Mouse (Mus musculus) lung, adult 10 weeks (tissue): ENCODE measurements around the gene Gimap9. TPM values are rescaled to one million over a fixed set of nuclear protein-coding genes. Genes with fewer than 3 reads are reported as not detected.

ENCODE experiments used
- polyA plus RNA-seq: library from polyadenylated mRNA; stranded (reverse); fragments of 350-450 nt; fragmentation: Illumina TruSeq; extraction: RNeasy Lipid Tissue Mini Kit (QIAGEN cat#74804); gene quantifications from one replicate; pipeline ENCODE4 v1.2.3, GENCODE M21; 2014; ENCODE audit warnings: low read depth, low replicate concordance; ENCODE audit not compliant: insufficient read depth

Gene Gimap9
- 20.0 TPM for polyA plus RNA-seq

GRCm38 (mm10) chr6:48675931-48676859, at the start of gene Gimap9:
Gene Gimap9 (plus strand): TSS chr6:48676129.

GRCm38 (mm10) chr6:48626464-48626863, 49.5 kb upstream of the Gimap9 start, which contains the start of gene AI854703:
Gene AI854703 (plus strand): TSS chr6:48626764.

GRCm38 (mm10) chr6:48646995-48647394, 28.9 kb upstream of the Gimap9 start, which contains the start of gene Gimap8:
Gene Gimap8 (plus strand): TSS chr6:48647234.

GRCm38 (mm10) chr6:48684319-48684718, 8.4 kb downstream of the Gimap9 start, which contains the start of gene Gimap4:
Gene Gimap4 (plus strand): TSS chr6:48684549.

GRCm38 (mm10) chr6:48718455-48718854, 42.5 kb downstream of the Gimap9 start, which contains the start of the genes Gm28053 and Gimap7:
Gene Gm28053 (plus strand): TSS chr6:48718607.
Gene Gimap7 (plus strand): TSS chr6:48718621.

Other genes starting within 250 kb of the Gimap9 start
- 27.2 TPM for gene Zfp467, start 230.3 kb upstream of the Gimap9 start, polyA plus RNA-seq
- 0.30 TPM for gene Sspo, start 227.9 kb upstream of the Gimap9 start, polyA plus RNA-seq
- gene Atp6v0e2, start 138.5 kb upstream of the Gimap9 start, polyA plus RNA-seq: 22.7 TPM
- 7.5 TPM for gene Lrrc61, start 121.3 kb upstream of the Gimap9 start, polyA plus RNA-seq
- gene Rarres2, start 103.3 kb upstream of the Gimap9 start, polyA plus RNA-seq: 414 TPM
- gene Gm45021, start 86.5 kb upstream of the Gimap9 start, polyA plus RNA-seq: not detected
- gene Repin1, start 82.2 kb upstream of the Gimap9 start, polyA plus RNA-seq: 8.2 TPM
- gene Gm44965, start 82.2 kb upstream of the Gimap9 start, polyA plus RNA-seq: not detected
- 2.7 TPM for gene Zfp775, start 74.1 kb upstream of the Gimap9 start, polyA plus RNA-seq
- 0.24 TPM for gene AI854703, start 49.4 kb upstream of the Gimap9 start, polyA plus RNA-seq
- gene Gimap8, start 28.9 kb upstream of the Gimap9 start, polyA plus RNA-seq: 21.8 TPM
- gene Gimap4, start 8.4 kb downstream of the Gimap9 start, polyA plus RNA-seq: 97.8 TPM
- gene Gimap6, start 32.1 kb downstream of the Gimap9 start, polyA plus RNA-seq: 99.5 TPM
- 9.6 TPM for gene Gm28053, start 42.5 kb downstream of the Gimap9 start, polyA plus RNA-seq
- 7.2 TPM for gene Gimap7, start 42.5 kb downstream of the Gimap9 start, polyA plus RNA-seq
- gene Gimap1, start 62.9 kb downstream of the Gimap9 start, polyA plus RNA-seq: 43.6 TPM
- gene Gimap5, start 70.1 kb downstream of the Gimap9 start, polyA plus RNA-seq: 24.5 TPM
- 25.1 TPM for gene Gimap3, start 94.7 kb downstream of the Gimap9 start, polyA plus RNA-seq
- gene Tmem176a, start 164.8 kb downstream of the Gimap9 start, polyA plus RNA-seq: 432 TPM
- gene Tmem176b, start 165.4 kb downstream of the Gimap9 start, polyA plus RNA-seq: 523 TPM
- gene Aoc1, start 196.8 kb downstream of the Gimap9 start, polyA plus RNA-seq: 3.4 TPM